Mouse (Mus musculus) lung, adult 2 months (tissue): ENCODE data around the gene Hsd17b11.

Experiments used
- CTCF ChIP-seq: fragments of 200-500 bp; IDR thresholded peaks from 2 replicates; pipeline ENCODE4 v1.5.1; 2011; ENCODE audit warnings: mild to moderate bottlenecking, low read length, control low read depth; ENCODE audit not compliant: insufficient read depth
- POLR2A ChIP-seq: fragments of 200-500 bp; IDR thresholded peaks from 2 replicates; pipeline ENCODE4 v1.6.1; 2011; ENCODE audit warnings: low read depth, mild to moderate bottlenecking, control low read depth, low read length, borderline replicate concordance; ENCODE audit errors: extremely low read depth

GRCm38 (mm10) chr5:104062773-104063551 is 41.2 kb upstream of the Hsd17b11 start:
- TF ChIP-seq POLR2A (no peak), CTCF (no peak)
